Mouse (Mus musculus) C2C12 (cell line): ENCODE measurements around the gene Slc37a3. TPM values are rescaled to one million over a fixed set of nuclear protein-coding genes. Genes with fewer than 3 reads are reported as not detected.
"Not testable (repeated sequence)": the region's sequence is repeated elsewhere in the genome, so short reads cannot be mapped to it uniquely, and the experiment has no call there.

Source experiments
- H3K27me3 ChIP-seq: one replicate; pipeline ENCODE4 v1.6.1; 2011; ENCODE audit not compliant: control insufficient read depth, insufficient read depth, insufficient read length
- H3K36me3 ChIP-seq: one replicate; pipeline ENCODE4 v1.6.1; 2011; ENCODE audit not compliant: control insufficient read depth, insufficient read depth
- H3K4me3 ChIP-seq: one replicate; pipeline ENCODE4 v1.5.1; 2011; ENCODE audit warnings: mild to moderate bottlenecking, control low read depth; ENCODE audit not compliant: poor library complexity, insufficient read depth, severe bottlenecking
- H3K79me2 ChIP-seq: one replicate; pipeline ENCODE4 v1.6.1; 2011; ENCODE audit not compliant: control insufficient read depth, insufficient read depth
- H3K79me3 ChIP-seq: one replicate; pipeline ENCODE4 v1.6.1; 2011; ENCODE audit warnings: low read depth, control low read depth
- H3ac ChIP-seq: one replicate; pipeline ENCODE3; 2011; ENCODE audit warnings: low read depth; ENCODE audit not compliant: control insufficient read depth, insufficient read length
- CEBPB ChIP-seq: IDR thresholded peaks from one replicate; pipeline ENCODE4 v1.6.1; 2011; ENCODE audit warnings: low read depth, mild to moderate bottlenecking, control low read depth, moderate library complexity
- CTCF ChIP-seq: IDR thresholded peaks from one replicate; pipeline ENCODE4 v1.5.1; 2011; ENCODE audit not compliant: control insufficient read depth, insufficient read depth, insufficient read length
- FOSL1 ChIP-seq: IDR thresholded peaks from one replicate; pipeline ENCODE4 v1.8.0; 2011; ENCODE audit warnings: mild to moderate bottlenecking, low read length; ENCODE audit not compliant: poor library complexity, insufficient read depth, severe bottlenecking
- MAX ChIP-seq: IDR thresholded peaks from one replicate; pipeline ENCODE4 v1.6.1; 2011; ENCODE audit warnings: mild to moderate bottlenecking, control low read depth
- MYOD1 ChIP-seq: IDR thresholded peaks from one replicate; pipeline ENCODE4 v1.6.1; 2011; ENCODE audit warnings: low read depth; ENCODE audit not compliant: control insufficient read depth, insufficient read length
- MYOG ChIP-seq: IDR thresholded peaks from one replicate; pipeline ENCODE4 v1.6.1; 2011; ENCODE audit not compliant: control insufficient read depth, insufficient read length; ENCODE audit errors: extremely low read depth
- USF1 ChIP-seq: IDR thresholded peaks from one replicate; pipeline ENCODE4 v1.6.1; 2011; ENCODE audit warnings: low read depth, mild to moderate bottlenecking, control low read depth, moderate library complexity
- polyA plus RNA-seq: library from polyadenylated mRNA; unstranded; fragments of >200 nt; fragmentation: generic; extraction: Trizol; gene quantifications from one replicate; pipeline ENCODE4 v1.2.1, GENCODE M21; 2012; ENCODE audit warnings: missing spikeins

The Slc37a3 gene
- polyA plus RNA-seq, 1 experiment = 18.6 TPM

DNA sequence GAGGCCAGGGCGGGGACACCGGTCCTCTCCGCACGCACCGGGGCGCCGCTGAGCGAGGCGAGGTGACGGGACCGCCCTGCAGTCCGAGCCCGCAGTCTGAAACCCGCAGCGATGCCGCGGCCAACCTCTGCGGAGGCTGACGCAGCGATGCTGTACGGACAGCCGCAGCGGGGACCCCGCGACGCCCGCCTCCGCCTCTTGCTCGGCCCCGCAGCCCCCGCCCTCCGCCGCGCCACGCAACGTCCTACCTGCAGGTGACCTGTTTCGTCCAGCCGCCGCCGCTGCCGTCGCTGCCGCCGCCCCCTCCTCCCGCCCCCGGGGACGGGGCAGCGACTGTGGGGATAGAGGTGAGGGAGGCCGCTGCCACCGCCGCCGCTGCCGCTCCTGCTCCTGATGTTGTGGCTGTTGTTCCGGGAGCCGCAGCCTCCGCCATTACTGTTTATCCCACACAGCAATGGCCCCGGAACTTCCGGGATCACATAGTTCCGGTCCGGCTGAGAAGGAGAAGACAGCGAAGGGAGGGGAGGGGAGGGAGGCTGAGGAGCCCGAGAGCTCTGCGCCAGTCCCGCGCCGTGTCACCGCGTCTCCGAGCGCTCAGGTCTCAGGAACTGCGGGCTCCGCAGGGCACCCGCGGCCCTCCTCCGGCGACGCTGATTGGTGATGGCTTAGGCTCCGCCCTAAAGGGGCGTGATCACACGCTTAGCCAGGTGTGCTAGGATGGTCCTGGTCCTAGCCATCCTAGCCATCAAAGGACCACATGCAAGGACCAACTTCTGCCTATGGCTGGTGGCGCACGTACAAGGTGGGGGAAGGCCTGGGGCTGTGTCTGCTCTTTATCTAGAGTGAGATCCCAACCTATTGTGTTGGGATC is 42.6 kb upstream of the Slc37a3 start, which contains the start of gene Mkrn1:
TSS of gene Mkrn1 (minus strand) at position 612 of the 871 bp plus-strand sequence.
- Histone ChIP-seq H3K79me2 (peaks cover 4% of the 10 kb centered on the region), H3K36me3 (no peaks in the 10 kb centered on the region), H3K79me3 (peaks cover 1% of the 10 kb centered on the region), H3K4me3 (peak within 1 kb of the TSS; percentile 84), H3ac (peak within 1 kb of the TSS; percentile 53), H3K27me3 (no peaks in the 10 kb centered on the region)
- TF ChIP-seq MAX (no peak), CTCF (no peak), USF1 (no peak), CEBPB (no peak), MYOD1 (no peak), FOSL1 (no peak), MYOG (no peak)

- Histone ChIP-seq H3K79me2 (peaks cover 4% of the 10 kb centered on the region), H3K4me3 (peak overlapping the region; percentile 84)
- TF ChIP-seq FOSL1 = no peak
- no peak for TF ChIP-seq MAX
- no peak for TF ChIP-seq USF1
- no peak for TF ChIP-seq CEBPB
Measured at GRCm38 (mm10) chr6:39419386-39419850, 41.9 kb upstream of the Slc37a3 start.

GRCm38 (mm10) chr6:39416654-39417053 is 39.2 kb upstream of the Slc37a3 start:
- not testable (repeated sequence) for H3K4me3 ChIP-seq

More at GRCm38 (mm10) chr6:39419386-39419850, 41.9 kb upstream of the Slc37a3 start:
- H3ac ChIP-seq = peak overlapping the region; percentile 53
- peaks cover 1% of the 10 kb centered on the region for H3K79me3 ChIP-seq
- no peaks in the 10 kb centered on the region for H3K27me3 ChIP-seq
- no peaks in the 10 kb centered on the region for H3K36me3 ChIP-seq

GRCm38 (mm10) chr6:39415762-39416161 is 38.3 kb upstream of the Slc37a3 start:
- TF ChIP-seq MYOD1 = no peak
- TF ChIP-seq MYOG = no peak
- no peak for TF ChIP-seq FOSL1
- TF ChIP-seq USF1 = no peak
- TF ChIP-seq MAX = no peak
- TF ChIP-seq CTCF = no peak
- TF ChIP-seq CEBPB = no peak
- Histone ChIP-seq H3K36me3 (no peaks in the 10 kb centered on the region), H3K4me3 (no peak overlapping the region), H3ac (no peak overlapping the region), H3K79me2 (peaks cover 22% of the 10 kb centered on the region), H3K27me3 (no peaks in the 10 kb centered on the region), H3K79me3 (peaks cover 4% of the 10 kb centered on the region)

More at GRCm38 (mm10) chr6:39416654-39417053, 39.2 kb upstream of the Slc37a3 start:
- H3K79me3 ChIP-seq, H3K27me3 ChIP-seq, H3K36me3 ChIP-seq, H3ac ChIP-seq: not testable (repeated sequence)
- peaks cover 22% of the 10 kb centered on the region for H3K79me2 ChIP-seq

- Histone ChIP-seq H3K79me2 (peaks cover 22% of the 10 kb centered on the region), H3K27me3 (no peaks in the 10 kb centered on the region), H3K4me3 (no peak overlapping the region), H3ac (no peak overlapping the region), H3K36me3 (no peaks in the 10 kb centered on the region), H3K79me3 (peaks cover 4% of the 10 kb centered on the region)
- no peak for TF ChIP-seq MAX
- no peak for TF ChIP-seq MYOG
Measured at GRCm38 (mm10) chr6:39414106-39414505, 36.6 kb upstream of the Slc37a3 start.

GRCm38 (mm10) chr6:39406480-39406879 is 29.0 kb upstream of the Slc37a3 start:
- no peak overlapping the region for H3K4me3 ChIP-seq
- no peak for TF ChIP-seq FOSL1
- TF ChIP-seq MYOG = no peak
- no peak for TF ChIP-seq MYOD1
- no peak for TF ChIP-seq CEBPB
- no peak for TF ChIP-seq CTCF
- no peak for TF ChIP-seq USF1
- no peak for TF ChIP-seq MAX
- H3K36me3 ChIP-seq = peaks cover 5% of the 10 kb centered on the region
- H3K27me3 ChIP-seq = no peaks in the 10 kb centered on the region
- no peak overlapping the region for H3ac ChIP-seq
- H3K79me2 ChIP-seq = no peaks in the 10 kb centered on the region
- no peaks in the 10 kb centered on the region for H3K79me3 ChIP-seq
